Mouse (Mus musculus) heart, adult 2 months (tissue): ENCODE results near the gene Car1. TPM values are rescaled to one million over a fixed set of nuclear protein-coding genes. Genes with fewer than 3 reads are reported as not detected.

ENCODE experiments used
- DNase-seq, 2 experiments: peaks; one replicate each; pipeline ENCODE4 v3.0.0; 2021
- H3K27ac ChIP-seq: fragments of 200-600 bp; 2 replicates; pipeline ENCODE4 v1.8.1; 2022
- H3K27me3 ChIP-seq: fragments of 200-500 bp; 2 replicates; pipeline ENCODE4 v1.6.1; 2012; ENCODE audit warnings: mild to moderate bottlenecking, low read length, inconsistent platforms, mixed read lengths; ENCODE audit not compliant: control insufficient read depth, insufficient read depth
- H3K36me3 ChIP-seq: fragments of 200-500 bp; 2 replicates; pipeline ENCODE4 v1.6.1; 2012; ENCODE audit warnings: low read length, inconsistent platforms; ENCODE audit not compliant: control insufficient read depth, insufficient read depth
- H3K4me1 ChIP-seq: fragments of 200-500 bp; 2 replicates; pipeline ENCODE4 v1.6.1; 2011; ENCODE audit warnings: low read length; ENCODE audit not compliant: control insufficient read depth, insufficient read depth
- H3K4me3 ChIP-seq: fragments of 200-600 bp; 2 replicates; pipeline ENCODE4 v1.8.1; 2022
- H3K79me2 ChIP-seq: fragments of 200-500 bp; replicated peaks from 2 replicates; pipeline ENCODE4 v1.6.1; 2012; ENCODE audit warnings: mild to moderate bottlenecking, inconsistent platforms, low read length, moderate library complexity, mixed read lengths; ENCODE audit not compliant: control insufficient read depth, insufficient read depth
- H3K9ac ChIP-seq: fragments of 200-500 bp; 2 replicates; pipeline ENCODE4 v1.6.1; 2012; ENCODE audit warnings: low read depth, mild to moderate bottlenecking, control low read depth, inconsistent platforms, low read length, mixed read lengths
- CTCF ChIP-seq: fragments of 200-600 bp; IDR thresholded peaks from 2 replicates; pipeline ENCODE4 v1.8.1; 2022; ENCODE audit warnings: antibody characterized with exemption, mild to moderate bottlenecking, moderate library complexity
- EP300 ChIP-seq: fragments of 200-500 bp; IDR thresholded peaks from 2 replicates; pipeline ENCODE4 v1.6.1; 2011; ENCODE audit warnings: low read depth, low read length, control low read depth; ENCODE audit not compliant: insufficient read depth
- POLR2A ChIP-seq: fragments of 200-500 bp; IDR thresholded peaks from 2 replicates; pipeline ENCODE4 v1.6.1; 2011; ENCODE audit warnings: mild to moderate bottlenecking, low read depth, low read length, control low read depth; ENCODE audit not compliant: insufficient read depth
- WGBS: fragments of 180-500 bp; shearing (Covaris S2); methylation state at CpG from one replicate; pipeline ENCODE4 v1.1.7; 2018; 5-methylcytosine and 5-hydroxymethylcytosine counted together
- intact Hi-C: fragments of 180-260 bp; cut with DNase I; formaldehyde crosslinking; loops from one replicate; pipeline ENCODE4 v1.15.1; 2025
- polyA plus RNA-seq: library from polyadenylated mRNA; depleted of rRNA; stranded (reverse); fragments of >200 nt; gene quantifications from 2 replicates; pipeline ENCODE4 v1.2.3, GENCODE M21; 2012
- total RNA-seq, 2 experiments: library from RNA; stranded (reverse); gene quantifications; 2 replicates each; pipeline ENCODE4 v1.2.3; 2021

Car1 gene
- total and polyA plus RNA-seq, 3 experiments, result 0.23 TPM; not detected in 2

DNA sequence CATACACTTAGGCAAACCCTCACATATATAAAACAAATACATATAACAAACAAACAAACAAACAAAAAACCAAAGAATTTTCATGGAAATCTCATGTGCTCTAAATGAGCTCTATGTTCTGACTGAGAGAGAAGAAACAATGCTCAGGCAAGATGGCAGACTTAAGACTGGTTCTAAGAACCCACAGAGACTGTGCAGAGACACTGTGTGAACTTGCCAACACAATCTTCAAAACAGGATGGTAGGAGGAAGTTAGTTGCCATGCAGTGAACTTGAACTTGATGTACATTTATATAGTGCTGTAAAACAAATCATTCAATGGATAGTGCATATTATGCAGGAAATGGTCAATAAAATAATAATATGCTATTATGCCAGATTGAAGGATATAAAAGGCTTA, 1.5 kb downstream of the Car1 start:
- Histone ChIP-seq H3K27me3 (no peaks in the 10 kb centered on the region), H3K27ac (no peak overlapping the region), H3K4me1 (no peaks in the 10 kb centered on the region), H3K79me2 (no peaks in the 10 kb centered on the region), H3K9ac (no peak overlapping the region), H3K4me3 (no peak overlapping the region), H3K36me3 (no peaks in the 10 kb centered on the region)
- TF ChIP-seq EP300 (no peak), POLR2A (no peak), CTCF (no peak)
- intact Hi-C loops, result no loop called here
- DNase-seq, result no peak

DNA sequence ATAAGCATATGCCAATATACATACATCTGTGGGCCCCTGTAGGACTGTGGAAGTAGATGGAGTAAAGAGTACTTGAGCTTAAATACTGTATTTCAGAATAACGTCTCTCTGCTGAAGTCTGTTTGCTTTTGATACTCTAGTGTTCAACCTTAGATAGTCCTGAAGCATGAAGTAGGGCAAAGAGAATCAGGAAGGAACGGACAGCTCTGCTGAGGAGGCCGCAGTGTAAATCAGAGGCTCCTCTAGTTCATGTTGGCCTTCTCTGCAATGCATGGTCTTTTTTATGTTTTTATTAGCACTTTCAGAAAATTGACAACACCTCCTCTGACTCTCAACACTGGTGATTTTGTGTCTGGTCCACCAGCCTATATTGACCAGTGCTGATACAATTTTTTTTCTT, 2.2 kb downstream of the Car1 start:
- no peak overlapping the region for H3K27ac ChIP-seq
- no peaks in the 10 kb centered on the region for H3K4me1 ChIP-seq
- H3K27me3 ChIP-seq, result no peaks in the 10 kb centered on the region
- no peaks in the 10 kb centered on the region for H3K79me2 ChIP-seq
- WGBS, result 82% methylated on average over 3 of the region's 3 CpGs
- intact Hi-C loops, result no loop called here
- no peak overlapping the region for H3K9ac ChIP-seq
- TF ChIP-seq CTCF (no peak), EP300 (no peak), POLR2A (no peak)
- H3K36me3 ChIP-seq, result no peaks in the 10 kb centered on the region
- H3K4me3 ChIP-seq, result no peak overlapping the region
- no peak for DNase-seq

DNA sequence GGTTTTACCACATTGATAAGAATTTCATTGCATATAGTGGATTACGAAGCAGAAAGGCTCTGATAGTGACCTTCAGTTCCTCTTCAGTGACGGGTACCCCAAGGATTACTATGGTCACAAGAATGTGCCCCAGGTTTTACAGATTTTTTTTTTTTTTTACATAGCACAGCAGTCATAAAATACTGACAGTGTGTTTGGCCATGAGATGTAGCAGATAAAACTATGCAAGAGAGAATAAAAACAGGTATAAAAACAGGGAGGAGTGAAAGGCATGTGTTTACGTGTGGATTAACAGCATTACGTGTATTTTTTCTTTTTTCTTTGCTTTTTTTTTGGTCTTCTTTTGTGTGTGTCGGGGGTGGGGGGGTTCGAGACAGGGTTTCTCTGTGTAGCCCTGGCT, 3.3 kb downstream of the Car1 start:
- H3K4me1 ChIP-seq, result no peaks in the 10 kb centered on the region

GRCm38 (mm10) chr3:14797069-14797468, 11.1 kb downstream of the Car1 start:
- H3K4me3 ChIP-seq, result no peak overlapping the region
- no peak overlapping the region for H3K27ac ChIP-seq
- no peaks in the 10 kb centered on the region for H3K79me2 ChIP-seq
- H3K36me3 ChIP-seq, result no peaks in the 10 kb centered on the region
- TF ChIP-seq EP300 (no peak), CTCF (no peak), POLR2A (no peak)
- no peak overlapping the region for H3K9ac ChIP-seq
- intact Hi-C loops, result no loop called here
- 43% methylated on average over 3 of the region's 3 CpGs for WGBS
- H3K27me3 ChIP-seq, result no peaks in the 10 kb centered on the region
- DNase-seq, result no peak
- no peaks in the 10 kb centered on the region for H3K4me1 ChIP-seq

More for the DNA sequence above, 3.3 kb downstream of the Car1 start:
- TF ChIP-seq EP300 (no peak), POLR2A (no peak), CTCF (no peak)
- no peak for DNase-seq
- no peak overlapping the region for H3K27ac ChIP-seq
- H3K9ac ChIP-seq, result no peak overlapping the region
- no peaks in the 10 kb centered on the region for H3K27me3 ChIP-seq
- H3K36me3 ChIP-seq, result no peaks in the 10 kb centered on the region
- no peak overlapping the region for H3K4me3 ChIP-seq
- H3K79me2 ChIP-seq, result no peaks in the 10 kb centered on the region
- WGBS, result 75% methylated on average over 6 of the region's 6 CpGs
- intact Hi-C loops, result no loop called here

GRCm38 (mm10) chr3:14795292-14796020, 12.7 kb downstream of the Car1 start:
- no peaks in the 10 kb centered on the region for H3K4me1 ChIP-seq
- no peaks in the 10 kb centered on the region for H3K79me2 ChIP-seq
- WGBS, result 76% methylated on average over 4 of the region's 4 CpGs
- H3K27me3 ChIP-seq, result no peaks in the 10 kb centered on the region
- intact Hi-C loops, result no loop called here
- H3K4me3 ChIP-seq, result no peak overlapping the region
- no peaks in the 10 kb centered on the region for H3K36me3 ChIP-seq
- H3K9ac ChIP-seq, result no peak overlapping the region
- TF ChIP-seq CTCF, result no peak
- no peak for TF ChIP-seq EP300
- no peak for TF ChIP-seq POLR2A
- no peak for DNase-seq
- H3K27ac ChIP-seq, result no peak overlapping the region

DNA sequence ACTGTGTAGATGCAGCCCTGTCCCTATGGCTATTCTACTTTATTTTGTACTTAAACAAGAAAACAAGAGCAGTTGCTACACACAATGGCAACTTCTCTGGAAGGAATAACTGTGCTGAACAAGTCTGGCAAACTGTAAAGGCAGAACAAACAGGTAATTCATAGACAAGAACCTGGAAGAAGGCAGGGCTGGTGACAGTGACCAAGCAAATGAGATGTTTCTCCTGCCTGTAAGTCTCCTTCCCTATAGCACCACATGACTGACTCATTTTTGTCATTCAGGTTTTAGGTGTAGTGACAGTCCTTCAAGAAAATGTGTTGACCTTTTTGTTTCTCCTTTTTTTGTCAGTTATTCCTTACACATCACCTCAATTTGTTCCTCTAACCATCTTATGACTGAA, 16.1 kb downstream of the Car1 start:
- H3K9ac ChIP-seq, result no peak overlapping the region
- no peaks in the 10 kb centered on the region for H3K36me3 ChIP-seq
- TF ChIP-seq EP300 (no peak), POLR2A (no peak)
- intact Hi-C loops, result no loop called here
- H3K27ac ChIP-seq, result no peak overlapping the region
- H3K4me3 ChIP-seq, result no peak overlapping the region
- no peak for DNase-seq
- H3K79me2 ChIP-seq, result no peaks in the 10 kb centered on the region
- no peaks in the 10 kb centered on the region for H3K4me1 ChIP-seq
- H3K27me3 ChIP-seq, result no peaks in the 10 kb centered on the region
